Mouse (Mus musculus): Measurements from ENCODE around the gene Csn2. TPM values are rescaled to one million over a fixed set of nuclear protein-coding genes. Genes with fewer than 3 reads are reported as not detected.

The Csn2 gene
- not detected in 2 replicates for polyA plus RNA-seq (2015; fragmentation: Nextera tagmentation; extraction: Ambion mirVana)

DNA sequence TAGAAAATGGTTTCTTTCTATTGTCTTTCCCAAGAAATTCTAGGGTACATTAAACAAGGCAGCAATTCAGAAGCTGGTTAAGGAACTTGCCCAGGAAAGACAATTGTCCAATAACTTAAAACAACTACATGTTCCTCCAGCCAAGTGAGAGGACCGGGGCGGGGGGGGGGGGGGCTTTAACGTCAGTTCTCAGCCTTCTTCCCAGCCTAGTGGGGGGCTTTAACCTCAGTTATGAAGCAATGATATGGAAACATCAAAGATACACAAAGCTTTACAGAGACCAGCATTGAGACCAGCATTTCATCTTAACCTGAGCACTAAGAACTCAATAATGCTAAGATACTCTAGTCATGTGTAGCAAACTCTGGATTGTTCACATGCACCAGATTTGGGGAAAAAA, at the start of gene Csn2:
Csn2 (minus strand) TSS at position 101 of the 400 bp plus-strand sequence.
- Histone ChIP-seq H3K36me3 (ENCODE audit: control insufficient read depth, insufficient read depth) (no peaks in the 10 kb centered on the region), H3K4me2 (ENCODE audit: low read length) (no peak within 1 kb of the TSS), H3K9ac (replicated peaks; ENCODE audit: low read depth, low read length) (no peak within 1 kb of the TSS), H3K27ac (ENCODE audit: low read length) (no peak within 1 kb of the TSS), H3K4me1 (replicated peaks; ENCODE audit: control insufficient read depth, insufficient read depth, low read length) (no peaks in the 10 kb centered on the region), H3K4me3 (replicated peaks; ENCODE audit: low read length) (no peak within 1 kb of the TSS), H3K27me3 (replicated peaks; ENCODE audit: control insufficient read depth, insufficient read depth, low read length) (no peaks in the 10 kb centered on the region), H3K9me3 (ENCODE audit: control insufficient read depth, low read length) (no peaks in the 10 kb centered on the region)
- no peak for ATAC-seq
- WGBS, result 79% methylated on average over 3 of the region's 3 CpGs

DNA sequence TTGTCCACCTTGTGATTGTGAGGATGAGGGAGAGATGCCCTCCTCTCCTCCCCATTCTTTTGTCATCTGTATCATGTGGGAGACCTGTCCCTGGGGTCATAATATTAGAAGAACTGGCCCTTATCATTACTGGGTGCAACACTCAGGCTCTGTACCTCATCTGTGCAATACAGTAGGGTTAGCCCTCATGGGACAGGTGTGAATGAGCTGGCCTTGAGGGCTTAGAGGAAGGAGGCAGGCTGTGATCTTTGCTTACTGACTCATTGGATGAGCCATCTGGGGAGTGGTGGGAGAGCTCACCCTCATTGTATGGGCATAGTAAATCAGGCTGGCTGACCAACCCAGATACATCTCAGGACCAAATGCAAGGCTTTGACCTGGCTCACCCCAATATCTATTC, 35.4 kb upstream of the Csn2 start:
- H3K4me2 ChIP-seq (ENCODE audit: low read length), result no peak overlapping the region
- no peak overlapping the region for H3K27ac ChIP-seq (ENCODE audit: low read length)
- no peaks in the 10 kb centered on the region for H3K4me1 ChIP-seq (replicated peaks; ENCODE audit: control insufficient read depth, insufficient read depth, low read length)
- no peaks in the 10 kb centered on the region for H3K9me3 ChIP-seq (ENCODE audit: control insufficient read depth, low read length)
- ATAC-seq, result no peak
- H3K36me3 ChIP-seq (ENCODE audit: control insufficient read depth, insufficient read depth), result no peaks in the 10 kb centered on the region
- H3K4me3 ChIP-seq (replicated peaks; ENCODE audit: low read length), result no peak overlapping the region
- H3K9ac ChIP-seq (replicated peaks; ENCODE audit: low read depth, low read length), result no peak overlapping the region
- no peaks in the 10 kb centered on the region for H3K27me3 ChIP-seq (replicated peaks; ENCODE audit: control insufficient read depth, insufficient read depth, low read length)

DNA sequence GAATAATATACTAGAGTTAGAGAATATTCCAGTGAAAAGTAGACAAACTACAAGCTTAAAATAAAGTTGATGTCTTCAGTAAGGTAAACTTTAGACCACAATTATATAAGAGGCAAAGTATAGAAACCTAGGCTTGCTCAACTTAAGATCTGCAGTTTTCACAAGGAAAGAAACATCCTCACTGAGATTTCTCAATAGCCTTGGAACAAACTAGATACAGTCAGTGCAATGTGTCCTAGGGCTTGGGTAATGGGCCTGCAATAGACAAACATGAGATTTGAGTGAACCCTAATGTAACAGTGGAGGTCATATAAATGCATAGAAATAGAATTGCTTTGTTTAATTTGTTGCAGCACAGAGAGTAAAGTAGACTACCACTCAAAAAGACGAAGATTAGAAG, 6.5 kb upstream of the Csn2 start:
- Histone ChIP-seq H3K27ac (ENCODE audit: low read length) (no peak overlapping the region), H3K9me3 (ENCODE audit: control insufficient read depth, low read length) (no peaks in the 10 kb centered on the region), H3K4me1 (replicated peaks; ENCODE audit: control insufficient read depth, insufficient read depth, low read length) (no peaks in the 10 kb centered on the region), H3K4me2 (ENCODE audit: low read length) (no peak overlapping the region), H3K4me3 (replicated peaks; ENCODE audit: low read length) (no peak overlapping the region), H3K36me3 (ENCODE audit: control insufficient read depth, insufficient read depth) (no peaks in the 10 kb centered on the region), H3K27me3 (replicated peaks; ENCODE audit: control insufficient read depth, insufficient read depth, low read length) (no peaks in the 10 kb centered on the region), H3K9ac (replicated peaks; ENCODE audit: low read depth, low read length) (no peak overlapping the region)
- 71% methylated on average over 1 of the region's 1 CpGs for WGBS
- ATAC-seq, result no peak

DNA sequence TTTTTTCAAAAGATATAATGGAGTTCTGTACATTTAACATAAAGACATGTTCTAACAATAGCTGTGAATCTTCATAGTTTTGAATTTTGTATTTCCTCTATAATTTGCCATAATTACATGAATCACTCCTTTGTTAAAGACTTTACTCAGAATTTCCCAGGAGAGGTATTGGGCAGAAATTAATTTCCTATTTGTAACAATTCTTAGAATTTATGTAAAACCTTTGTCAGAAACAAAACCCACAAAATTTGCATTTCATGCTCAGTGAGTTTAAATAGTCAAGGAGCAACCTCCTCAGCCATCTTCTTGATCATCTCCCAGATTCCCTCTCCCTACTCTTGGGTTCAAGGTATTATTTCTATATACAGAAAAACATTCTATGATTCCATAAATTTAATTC, 33.5 kb downstream of the Csn2 start, which contains the start of gene Csn1s1:
Csn1s1 (plus strand) TSS at position 301 of the 400 bp plus-strand sequence.
- Histone ChIP-seq H3K9me3 (ENCODE audit: control insufficient read depth, low read length) (no peaks in the 10 kb centered on the region), H3K4me2 (ENCODE audit: low read length) (no peak within 1 kb of the TSS), H3K27me3 (replicated peaks; ENCODE audit: control insufficient read depth, insufficient read depth, low read length) (no peaks in the 10 kb centered on the region), H3K4me3 (replicated peaks; ENCODE audit: low read length) (no peak within 1 kb of the TSS), H3K27ac (ENCODE audit: low read length) (no peak within 1 kb of the TSS), H3K4me1 (replicated peaks; ENCODE audit: control insufficient read depth, insufficient read depth, low read length) (no peaks in the 10 kb centered on the region), H3K9ac (replicated peaks; ENCODE audit: low read depth, low read length) (no peak within 1 kb of the TSS), H3K36me3 (ENCODE audit: control insufficient read depth, insufficient read depth) (no peaks in the 10 kb centered on the region)
- no peak for ATAC-seq

DNA sequence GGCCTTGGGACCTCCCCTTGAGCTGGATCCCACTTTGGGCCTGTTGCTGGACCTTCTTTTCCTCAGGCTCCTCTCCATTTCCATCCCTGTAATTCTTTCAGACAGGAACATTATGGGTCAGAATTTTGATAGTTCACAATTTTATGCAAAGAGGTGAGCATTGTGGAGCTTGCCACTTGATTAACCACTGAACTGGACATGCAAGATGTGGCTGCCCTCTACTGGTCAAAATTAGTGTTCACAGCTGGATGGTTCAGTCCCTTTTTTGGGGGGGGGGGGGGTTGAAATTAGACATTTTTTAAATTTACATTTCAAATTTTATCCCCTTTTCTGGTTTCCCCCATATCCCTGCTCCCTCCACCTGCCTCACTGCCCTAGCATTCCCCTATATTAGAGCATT, 56.6 kb downstream of the Csn2 start:
- no peak for ATAC-seq

More for the DNA sequence above, 56.6 kb downstream of the Csn2 start:
- no peak overlapping the region for H3K4me3 ChIP-seq (replicated peaks; ENCODE audit: low read length)
- H3K9me3 ChIP-seq (ENCODE audit: control insufficient read depth, low read length), result no peaks in the 10 kb centered on the region
- H3K27ac ChIP-seq (ENCODE audit: low read length), result no peak overlapping the region
- H3K9ac ChIP-seq (replicated peaks; ENCODE audit: low read depth, low read length), result no peak overlapping the region
- no peak overlapping the region for H3K4me2 ChIP-seq (ENCODE audit: low read length)
- H3K36me3 ChIP-seq (ENCODE audit: control insufficient read depth, insufficient read depth), result no peaks in the 10 kb centered on the region
- H3K4me1 ChIP-seq (replicated peaks; ENCODE audit: control insufficient read depth, insufficient read depth, low read length), result no peaks in the 10 kb centered on the region
- no peaks in the 10 kb centered on the region for H3K27me3 ChIP-seq (replicated peaks; ENCODE audit: control insufficient read depth, insufficient read depth, low read length)

Other genes with a start within 250 kb of the Csn2 start
- gene Ugt2a2, start 217.4 kb downstream of the Csn2 start, polyA plus RNA-seq (2015; fragmentation: Nextera tagmentation; extraction: Ambion mirVana), result 0.30 and 0.52 TPM in 2 replicates
- not detected in 2 replicates for gene Gm43638, start 212.8 kb downstream of the Csn2 start, polyA plus RNA-seq (2015; fragmentation: Nextera tagmentation; extraction: Ambion mirVana)
- gene Ugt2a1, start 208.8 kb downstream of the Csn2 start, polyA plus RNA-seq (2015; fragmentation: Nextera tagmentation; extraction: Ambion mirVana), result 0.80 TPM in 1 of 2 replicates, not detected in the other
- gene Sult1b1, start 161.4 kb downstream of the Csn2 start, polyA plus RNA-seq (2015; fragmentation: Nextera tagmentation; extraction: Ambion mirVana), result not detected in 2 replicates
- 0.50 TPM in 1 of 2 replicates, not detected in the other for gene Sult1d1, start 130.6 kb downstream of the Csn2 start, polyA plus RNA-seq (2015; fragmentation: Nextera tagmentation; extraction: Ambion mirVana)
- gene Sult1e1, start 108.0 kb downstream of the Csn2 start, polyA plus RNA-seq (2015; fragmentation: Nextera tagmentation; extraction: Ambion mirVana), result not detected in 2 replicates
- gene Csn1s1, start 33.4 kb downstream of the Csn2 start, polyA plus RNA-seq (2015; fragmentation: Nextera tagmentation; extraction: Ambion mirVana), result not detected in 2 replicates
- not detected in 2 replicates for gene Csn1s2a, start 74.9 kb upstream of the Csn2 start, polyA plus RNA-seq (2015; fragmentation: Nextera tagmentation; extraction: Ambion mirVana)
- not detected in 2 replicates for gene Csn1s2b, start 108.5 kb upstream of the Csn2 start, polyA plus RNA-seq (2015; fragmentation: Nextera tagmentation; extraction: Ambion mirVana)
- not detected in 2 replicates for gene Prr27, start 126.1 kb upstream of the Csn2 start, polyA plus RNA-seq (2015; fragmentation: Nextera tagmentation; extraction: Ambion mirVana)
- not detected in 2 replicates for gene Odam, start 185.4 kb upstream of the Csn2 start, polyA plus RNA-seq (2015; fragmentation: Nextera tagmentation; extraction: Ambion mirVana)
- not detected in 2 replicates for gene Csn3, start 225.9 kb upstream of the Csn2 start, polyA plus RNA-seq (2015; fragmentation: Nextera tagmentation; extraction: Ambion mirVana)

Data from forebrain, embryonic 16.5 days (tissue).